Comparison of ENCODE assay signal across 8 mouse cellular contexts in genomic region chr4:23982790-23983451, GRCm38 (mm10).
DNase-seq lines count a peak whose midpoint lies in the region; ATAC-seq and TF ChIP-seq lines count a peak whose summit lies in the region.

No protein-coding gene starts in this region.

- H3K9me3 ChIP-seq in heart, embryonic 16.5 days (replicated peaks; ENCODE audit: control insufficient read depth, low read length) = no peaks in the 10 kb centered on the region
- no peaks in the 10 kb centered on the region for H3K9me3 ChIP-seq in intestine, embryonic 14.5 days (ENCODE audit: control insufficient read depth, low read length)
- no peaks in the 10 kb centered on the region for H3K9me3 ChIP-seq in limb, embryonic 12.5 days

- no peak for TF ChIP-seq POLR2A in heart, adult 2 months (IDR thresholded peaks at IDR 0.05; ENCODE audit: insufficient read depth, low read depth, low read length)

- DNase-seq in heart, adult 2 months = no peak
- peak; percentile 83 for DNase-seq in embryo, embryonic 10.5 days (ENCODE audit: low spot score)
- DNase-seq in intestine, embryonic 14.5 days (ENCODE audit: low spot score) = peak; percentile 57
- peak; percentile 37 for DNase-seq in right cerebral cortex, postnatal 4 days
- DNase-seq in gastrocnemius, adult 18-20 months (ENCODE audit: low spot score) = no peak

- H3K4me1 ChIP-seq in heart, embryonic 16.5 days (ENCODE audit: control insufficient read depth, insufficient read depth, low read length) = 0 out of 2 replicates have a peak, but pooled peaks cover 4% of the 10 kb centered on the region
- H3K4me1 ChIP-seq in heart, adult 2 months (ENCODE audit: control insufficient read depth, insufficient read depth, low read length) = no peaks in the 10 kb centered on the region
- no peaks in the 10 kb centered on the region for H3K4me1 ChIP-seq in intestine, embryonic 14.5 days (replicated peaks; ENCODE audit: control insufficient read depth, insufficient read depth, low read length)
- 0 out of 2 replicates have a peak, but pooled peaks cover 7% of the 10 kb centered on the region for H3K4me1 ChIP-seq in limb, embryonic 12.5 days (replicated peaks)

- no peak overlapping the region for H3K9ac ChIP-seq in heart, embryonic 16.5 days (ENCODE audit: low read length)
- H3K9ac ChIP-seq in heart, adult 2 months (ENCODE audit: low read depth, low read length) = no peak overlapping the region
- H3K9ac ChIP-seq in intestine, embryonic 14.5 days (ENCODE audit: low read length) = no peak overlapping the region
- H3K9ac ChIP-seq in limb, embryonic 12.5 days (replicated peaks) = 0 out of 2 replicates have a peak overlapping the region, but pooled peaks have one; percentile 12

- TF ChIP-seq EP300 in heart, adult 2 months (IDR thresholded peaks at IDR 0.05; ENCODE audit: insufficient read depth, low read depth, low read length) = no peak

- intact Hi-C loops in heart, adult 2 months (cut with DNase I) = no loop called here

- no peaks in the 10 kb centered on the region for H3K36me3 ChIP-seq in heart, embryonic 16.5 days (ENCODE audit: control insufficient read depth, insufficient read depth)
- no peaks in the 10 kb centered on the region for H3K36me3 ChIP-seq in heart, adult 2 months (ENCODE audit: control insufficient read depth, insufficient read depth, low read length)
- no peaks in the 10 kb centered on the region for H3K36me3 ChIP-seq in intestine, embryonic 14.5 days (ENCODE audit: control insufficient read depth, insufficient read depth, low read length)
- no peaks in the 10 kb centered on the region for H3K36me3 ChIP-seq in limb, embryonic 12.5 days

- no peaks in the 10 kb centered on the region for H3K27me3 ChIP-seq in heart, embryonic 16.5 days (ENCODE audit: control insufficient read depth, insufficient read depth, low read length)
- H3K27me3 ChIP-seq in heart, adult 2 months (ENCODE audit: control insufficient read depth, insufficient read depth, low read length) = no peaks in the 10 kb centered on the region
- H3K27me3 ChIP-seq in intestine, embryonic 14.5 days (replicated peaks; ENCODE audit: control insufficient read depth, insufficient read depth, low read length) = no peaks in the 10 kb centered on the region
- no peaks in the 10 kb centered on the region for H3K27me3 ChIP-seq in limb, embryonic 12.5 days

- H3K79me2 ChIP-seq in heart, adult 2 months (replicated peaks; ENCODE audit: control insufficient read depth, insufficient read depth, low read length) = no peaks in the 10 kb centered on the region

- peak; percentile 55; the same call in 1 of the 2 replicates for ATAC-seq in heart, embryonic 16.5 days (replicated peaks; ENCODE audit: extremely low read depth, insufficient read depth, low FRiP score)
- peak; percentile 60; the same call in 1 of the 2 replicates for ATAC-seq in intestine, embryonic 14.5 days (replicated peaks; ENCODE audit: low FRiP score, low TSS enrichment, low read depth)
- ATAC-seq in limb, embryonic 12.5 days (ENCODE audit: insufficient number of reproducible peaks, insufficient read depth, low FRiP score, low TSS enrichment, low read depth) = peak; percentile 66; the same call in 1 of the 2 replicates
- no peak for ATAC-seq in monocyte, adult 5-6 weeks (replicated peaks; ENCODE audit: insufficient number of reproducible peaks, low FRiP score, low TSS enrichment, poor library complexity, severe bottlenecking)

- 13% methylated on average over 13 of the region's 13 CpGs for WGBS in heart, embryonic 16.5 days
- WGBS in heart, adult 2 months = 23% methylated on average over 13 of the region's 13 CpGs
- 30% methylated on average over 13 of the region's 13 CpGs for WGBS in intestine, embryonic 14.5 days
- WGBS in limb, embryonic 12.5 days = 37% methylated on average over 13 of the region's 13 CpGs

- no peak overlapping the region for H3K27ac ChIP-seq in heart, embryonic 16.5 days (ENCODE audit: low read length)
- H3K27ac ChIP-seq in heart, adult 2 months = no peak overlapping the region
- H3K27ac ChIP-seq in intestine, embryonic 14.5 days (ENCODE audit: low read depth) = no peak overlapping the region
- no peak overlapping the region for H3K27ac ChIP-seq in limb, embryonic 12.5 days

- peak overlapping the region; percentile 27 for H3K4me3 ChIP-seq in heart, embryonic 16.5 days (ENCODE audit: low read length)
- no peak overlapping the region for H3K4me3 ChIP-seq in heart, adult 2 months
- no peak overlapping the region for H3K4me3 ChIP-seq in intestine, embryonic 14.5 days (ENCODE audit: low read depth, low read length)
- H3K4me3 ChIP-seq in limb, embryonic 12.5 days (replicated peaks) = no peak overlapping the region; the same call in 1 of the 2 replicates

- no peak for TF ChIP-seq CTCF in heart, adult 2 months (IDR thresholded peaks at IDR 0.05)

- H3K4me2 ChIP-seq in heart, embryonic 16.5 days (ENCODE audit: low read depth, low read length) = peak overlapping the region; percentile 53
- peak overlapping the region; percentile 36 for H3K4me2 ChIP-seq in intestine, embryonic 14.5 days (ENCODE audit: low read length)
- H3K4me2 ChIP-seq in limb, embryonic 12.5 days = peak overlapping the region; percentile 47

Comparison
In these comparisons a context has a peak if more than half of its experiments do, and no peak if none do; other contexts are left out.
1. DNase-seq: peak in embryo, embryonic 10.5 days (single experiment), intestine, embryonic 14.5 days (single experiment) and right cerebral cortex, postnatal 4 days (single experiment); none in heart, adult 2 months (0 of 2) and gastrocnemius, adult 18-20 months (single experiment).
2. Peak in every context shown above with its lines, with median percentiles within 50 percentile points of each other: H3K4me2 ChIP-seq.